Mouse (Mus musculus) lung, postnatal 0 days (tissue): Measurements from ENCODE around the gene Prkar2b.

ENCODE experiments used
- CTCF ChIP-seq: IDR thresholded peaks from 2 replicates; pipeline ENCODE4 v1.5.1; 2016; ENCODE audit warnings: antibody characterized with exemption, mild to moderate bottlenecking
- EP300 ChIP-seq: IDR thresholded peaks from 2 replicates; pipeline ENCODE4 v1.6.1; 2016; ENCODE audit warnings: antibody characterized with exemption, mild to moderate bottlenecking, control low read depth

DNA sequence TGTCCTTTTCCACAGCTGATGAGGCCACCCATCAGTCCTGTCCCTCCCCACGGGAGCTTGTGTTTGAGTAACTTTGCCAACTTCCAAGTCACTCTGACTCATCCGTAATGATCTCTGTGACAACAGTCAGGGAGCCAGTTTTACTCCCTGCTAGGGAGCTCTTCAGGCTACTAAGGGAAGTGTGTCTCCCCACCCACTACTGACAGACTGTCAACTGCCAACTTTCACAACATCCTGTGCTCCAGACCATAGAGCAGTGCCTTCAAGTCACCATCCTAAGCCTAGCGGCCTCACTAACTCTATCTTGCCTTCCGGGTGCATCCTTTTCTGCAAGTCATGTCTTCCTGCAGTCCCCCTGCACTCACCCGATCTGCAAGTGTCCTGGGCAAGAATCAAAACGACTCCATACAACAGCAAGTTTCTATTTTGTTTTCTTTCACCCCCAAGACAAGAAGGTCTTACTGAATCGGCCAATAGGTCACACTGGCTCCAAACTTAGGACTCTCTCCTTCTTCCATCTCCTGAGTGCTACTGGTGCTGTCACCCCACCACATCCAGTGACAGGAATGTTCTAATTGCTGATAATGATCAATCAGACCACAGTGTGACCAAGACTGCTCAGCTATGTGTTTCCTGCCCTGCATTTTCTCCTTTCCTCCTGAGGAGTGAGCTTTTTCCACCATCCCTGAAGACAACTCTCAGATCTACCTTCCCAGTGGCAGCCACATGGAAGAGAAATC lies 43.3 kb downstream of the Prkar2b start:
- no peak for TF ChIP-seq CTCF
- TF ChIP-seq EP300, result no peak
